Mouse (Mus musculus) kidney, postnatal 25 days (tissue): Measurements from ENCODE around the gene Dusp3.

Experiments
- DNase-seq, 2 experiments: peaks; one replicate each; pipeline ENCODE4 v3.0.0; 2021; ENCODE audit warnings: mixed read lengths in 2 of 2

Gene Dusp3

DNA sequence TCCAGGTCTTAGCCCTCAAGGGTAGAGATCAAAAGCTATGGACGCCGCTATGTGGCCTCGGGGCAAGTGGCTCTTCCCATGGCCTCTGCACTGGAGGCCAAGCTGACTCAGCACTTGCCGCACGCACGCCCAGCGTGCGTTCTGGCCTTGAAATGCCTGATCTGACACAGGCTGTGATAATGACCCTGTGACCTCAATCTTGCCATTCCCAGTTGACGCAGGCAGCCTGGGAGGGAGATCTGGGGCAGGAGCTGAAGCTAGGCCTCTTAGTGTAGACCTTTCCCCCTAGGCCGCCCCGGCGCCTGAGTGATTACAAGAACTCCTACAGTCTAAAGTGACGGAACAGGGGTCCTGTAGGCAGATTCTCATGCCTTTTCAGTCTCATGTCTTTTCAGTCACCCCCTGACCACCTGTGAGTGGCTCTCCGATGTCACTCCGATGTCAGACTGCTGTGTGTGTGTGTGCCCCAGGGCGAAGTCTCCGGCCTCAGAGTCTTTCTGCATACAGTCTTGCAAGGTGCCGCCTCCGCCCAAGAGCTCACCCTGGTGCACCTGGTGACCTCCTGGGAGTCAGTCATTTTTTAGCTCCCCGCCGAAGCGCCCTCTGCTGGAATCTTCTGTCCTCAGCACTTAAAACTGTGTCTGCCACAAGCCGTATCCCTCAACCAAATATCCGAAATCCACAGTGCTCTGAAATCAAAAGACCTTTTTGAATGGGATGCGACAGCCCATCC, 58.6 kb downstream of the Dusp3 start:
- peak; percentile 55 to 59 for DNase-seq

GRCm38 (mm10) chr11:101926951-101927589, 59.7 kb downstream of the Dusp3 start:
- DNase-seq, result no peak

- no peak for DNase-seq
These were observed 61.2 kb downstream of the Dusp3 start for GRCm38 (mm10) chr11:101925636-101926035.

DNA sequence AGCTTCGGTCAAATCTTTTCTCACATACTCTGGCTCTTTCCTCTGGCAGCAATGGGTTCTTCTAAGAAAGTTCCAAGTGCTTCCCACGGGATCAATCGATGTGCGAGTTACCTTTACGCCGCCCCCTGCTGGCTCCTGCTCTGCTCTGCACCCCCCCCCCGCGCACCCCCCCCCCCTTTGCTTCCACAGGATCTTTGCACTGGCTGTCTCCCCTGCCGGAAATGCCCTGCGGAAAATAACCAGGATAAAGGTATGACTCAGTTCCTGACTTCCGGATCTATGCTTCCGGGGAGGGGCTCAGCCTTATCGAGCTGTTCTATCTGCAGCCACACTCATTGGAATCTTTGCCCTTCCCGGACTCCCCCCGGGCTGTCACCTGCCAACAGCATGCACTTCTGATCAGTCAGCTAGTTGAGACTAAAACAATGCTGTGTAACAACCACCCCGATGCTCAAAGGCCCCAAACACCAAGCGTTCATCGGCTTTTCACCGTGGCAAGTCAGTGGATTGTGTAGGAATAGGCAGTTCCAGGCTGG, 62.3 kb downstream of the Dusp3 start:
- no peak for DNase-seq

- DNase-seq, result no peak
These were observed 62.8 kb downstream of the Dusp3 start for GRCm38 (mm10) chr11:101923988-101924387.

DNA sequence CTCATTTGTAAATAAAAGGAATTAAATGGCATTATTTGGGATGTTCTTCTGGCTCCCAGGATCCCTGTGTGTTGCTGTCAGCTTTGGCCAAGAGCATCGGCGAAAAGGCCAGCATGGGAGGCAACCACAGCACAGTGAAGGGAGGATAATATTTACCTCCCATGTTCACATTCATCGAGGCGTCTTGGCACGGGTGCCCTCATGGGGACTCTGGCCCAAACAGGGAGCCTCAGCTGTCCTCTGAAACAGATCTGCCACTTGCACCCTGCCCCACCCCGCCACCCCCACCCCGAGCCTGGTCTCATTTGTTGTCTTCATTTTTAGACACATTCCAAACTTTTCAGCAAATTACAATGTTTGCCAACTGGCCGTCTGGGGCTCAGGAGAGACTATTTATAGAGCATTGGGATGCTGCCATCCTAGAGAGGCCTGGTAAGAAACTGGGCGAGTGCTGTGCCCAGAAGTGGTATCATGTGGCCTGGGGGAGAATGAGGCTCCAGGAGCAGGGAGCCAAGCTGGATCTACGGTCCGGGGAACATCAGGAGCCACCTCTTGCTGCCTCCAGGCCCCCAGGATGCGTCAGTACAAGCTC, 65.4 kb downstream of the Dusp3 start:
- no peak for DNase-seq
